Mouse (Mus musculus): Measurements from ENCODE around the gene Vmn2r108.
"Not testable (repeated sequence)": the region's sequence is repeated elsewhere in the genome, so short reads cannot be mapped to it uniquely, and the experiment has no call there.

Vmn2r108 gene

GRCm38 (mm10) chr17:20481231-20481630 lies at the start of gene Vmn2r108:
TSS of gene Vmn2r108 (minus strand) at chr17:20481331.
- no peak for DNase-seq (ENCODE audit: low read depth)

- not testable (repeated sequence) for DNase-seq (ENCODE audit: low read depth)
These were observed 27.1 kb upstream of the Vmn2r108 start for GRCm38 (mm10) chr17:20508247-20508646.

- DNase-seq (ENCODE audit: low read depth): no peak
These were observed 16.7 kb upstream of the Vmn2r108 start, which contains the start of gene Vmn1r225 for GRCm38 (mm10) chr17:20497858-20498257. TSS of gene Vmn1r225 (plus strand) at chr17:20498158.

GRCm38 (mm10) chr17:20473311-20473710 lies 7.8 kb downstream of the Vmn2r108 start:
- DNase-seq (ENCODE audit: low read depth): no peak

- DNase-seq (ENCODE audit: low read depth): no peak
These were observed 41.9 kb downstream of the Vmn2r108 start for GRCm38 (mm10) chr17:20439263-20439662.

- no peak for DNase-seq (ENCODE audit: low read depth)
These were observed 67.3 kb downstream of the Vmn2r108 start, which contains the start of gene Vmn1r224 for GRCm38 (mm10) chr17:20413846-20414245. TSS of gene Vmn1r224 (plus strand) at chr17:20414146.
